Mouse (Mus musculus) erythroblast, embryonic 14.5 days (primary cell): ENCODE data around the gene Gm21319. TPM values are rescaled to one million over a fixed set of nuclear protein-coding genes. Genes with fewer than 3 reads are reported as not detected.
"Not testable (repeated sequence)": the region's sequence is repeated elsewhere in the genome, so short reads cannot be mapped to it uniquely, and the experiment has no call there.

Experiments used
- H3K27me3 ChIP-seq: 2 replicates; pipeline ENCODE4 v1.6.1; 2012; ENCODE audit warnings: inconsistent platforms; ENCODE audit not compliant: control insufficient read depth
- H3K36me3 ChIP-seq: 2 replicates; pipeline ENCODE4 v1.6.1; 2012; ENCODE audit warnings: mild to moderate bottlenecking, inconsistent platforms; ENCODE audit not compliant: control insufficient read depth
- H3K4me1 ChIP-seq: 2 replicates; pipeline ENCODE4 v1.6.1; 2012; ENCODE audit warnings: inconsistent platforms; ENCODE audit not compliant: control insufficient read depth
- H3K4me3 ChIP-seq: replicated peaks from 2 replicates; pipeline ENCODE3; 2012; ENCODE audit warnings: moderate library complexity, mild to moderate bottlenecking, inconsistent platforms
- H3K9me3 ChIP-seq: 2 replicates; pipeline ENCODE4 v1.6.1; 2012; ENCODE audit warnings: low read length, inconsistent platforms, mixed read lengths; ENCODE audit not compliant: control insufficient read depth
- polyA plus RNA-seq: library from polyadenylated mRNA; stranded (reverse); fragments of >175 nt; gene quantifications from 2 replicates; pipeline ENCODE4 v1.2.3, GENCODE M21; 2012

The Gm21319 gene
- polyA plus RNA-seq, result not detected in 2 replicates

DNA sequence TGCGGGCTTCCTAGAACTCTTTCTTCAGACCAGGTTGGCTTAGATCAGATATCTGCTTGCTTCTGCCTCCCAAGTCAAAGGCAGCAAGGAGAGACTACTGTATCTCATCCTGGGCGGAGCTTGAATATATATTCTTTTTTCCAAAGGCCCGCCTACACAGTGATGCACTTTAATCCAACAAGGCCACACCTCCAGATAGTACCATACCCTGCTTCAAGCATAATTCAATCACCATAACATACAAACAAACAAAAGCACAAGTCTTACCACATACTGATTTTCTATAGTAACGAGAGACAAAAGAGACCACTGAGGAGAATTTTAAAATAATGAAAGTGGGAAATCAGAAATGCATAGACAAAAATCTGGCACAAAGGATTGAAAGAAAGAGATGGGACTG lies at the start of gene Gm21319:
TSS of gene Gm21319 (minus strand) at position 101 of the 400 bp plus-strand sequence.
- H3K27me3 ChIP-seq, H3K36me3 ChIP-seq, H3K4me3 ChIP-seq, H3K9me3 ChIP-seq, H3K4me1 ChIP-seq: not testable (repeated sequence)

DNA sequence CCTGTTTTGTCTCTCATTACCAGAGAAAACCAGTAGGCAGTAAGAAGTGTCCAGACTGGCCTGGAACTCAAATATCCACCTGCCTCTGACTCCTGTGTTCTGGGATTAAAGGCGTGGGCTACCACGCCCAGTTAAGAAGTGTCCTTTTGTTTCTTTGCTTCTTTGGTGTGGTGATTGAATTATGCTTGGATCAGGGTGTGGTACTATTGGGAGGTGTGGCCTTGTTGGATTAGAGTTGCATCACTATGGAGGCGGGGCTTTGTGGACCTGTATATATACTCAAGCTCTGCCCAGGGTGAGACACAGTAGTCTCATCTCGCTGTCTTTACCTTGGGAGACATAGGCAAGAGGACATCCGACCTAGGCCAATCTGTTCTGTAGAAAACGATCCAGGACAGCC lies 40.7 kb upstream of the Gm21319 start, which contains the start of gene BB287469:
TSS of gene BB287469 (plus strand) at position 301 of the 400 bp plus-strand sequence.
- not testable (repeated sequence) for H3K36me3 ChIP-seq, H3K9me3 ChIP-seq, H3K4me1 ChIP-seq, H3K4me3 ChIP-seq, H3K27me3 ChIP-seq

DNA sequence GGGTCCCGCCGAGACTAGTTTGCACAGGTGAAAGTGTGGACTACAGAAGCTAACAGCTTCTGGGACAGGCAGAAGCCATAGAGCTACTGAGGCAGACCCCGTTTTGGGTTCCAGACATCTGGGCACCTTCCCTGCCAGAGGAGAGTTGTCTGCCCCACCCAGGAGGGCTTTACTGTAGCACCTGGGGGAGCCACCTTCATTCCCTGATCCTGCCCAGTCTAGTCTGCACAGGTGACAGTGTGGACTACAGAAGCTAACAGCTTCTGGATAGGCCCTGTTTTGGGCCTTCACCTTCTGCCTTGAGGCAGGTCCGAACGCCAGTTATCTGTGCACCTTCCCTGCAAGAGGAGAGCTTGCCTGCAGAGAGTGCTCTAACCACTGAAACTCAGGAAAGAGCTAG lies 22.4 kb upstream of the Gm21319 start:
- not testable (repeated sequence) for H3K27me3 ChIP-seq, H3K4me1 ChIP-seq, H3K4me3 ChIP-seq, H3K36me3 ChIP-seq, H3K9me3 ChIP-seq

DNA sequence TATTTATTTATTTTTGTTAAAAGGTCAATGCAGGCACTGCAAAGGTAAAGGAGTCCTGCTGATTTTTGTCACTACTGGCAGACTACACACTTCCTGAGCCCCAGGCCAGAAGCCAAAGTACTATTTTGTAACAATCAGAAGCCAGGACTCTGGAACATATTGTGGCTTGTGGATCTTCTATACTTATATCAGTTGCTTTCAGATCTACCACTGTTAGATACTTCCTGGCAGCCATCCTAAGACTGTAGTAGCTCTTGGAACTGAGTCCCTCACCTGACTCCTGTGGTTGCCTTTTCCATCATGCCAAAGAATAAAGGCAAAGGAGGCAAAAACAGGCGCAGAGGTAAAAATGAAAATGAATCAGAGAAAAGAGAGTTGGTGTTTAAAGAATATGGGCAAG lies 19.7 kb upstream of the Gm21319 start, which contains the start of gene Gm21936:
TSS of gene Gm21936 (plus strand) at position 301 of the 400 bp plus-strand sequence.
- H3K4me1 ChIP-seq, H3K4me3 ChIP-seq: not testable (repeated sequence)

More for the DNA sequence above, 19.7 kb upstream of the Gm21319 start, which contains the start of gene Gm21936:
- not testable (repeated sequence) for H3K36me3 ChIP-seq, H3K27me3 ChIP-seq, H3K9me3 ChIP-seq

Other genes with a start within 250 kb of the Gm21319 start
- not detected in 2 replicates for gene Oog1, start 173.1 kb downstream of the Gm21319 start, polyA plus RNA-seq
- not detected in 2 replicates for gene Gm4027, start 156.9 kb downstream of the Gm21319 start, polyA plus RNA-seq
- gene Gm16381, start 131.1 kb downstream of the Gm21319 start, polyA plus RNA-seq, result not detected in 2 replicates
- not detected in 2 replicates for gene Gm21936, start 19.8 kb upstream of the Gm21319 start, polyA plus RNA-seq
- gene BB287469, start 40.8 kb upstream of the Gm21319 start, polyA plus RNA-seq, result not detected in 2 replicates
- not detected in 2 replicates for gene Gm2001, start 66.6 kb upstream of the Gm21319 start, polyA plus RNA-seq
- not detected in 2 replicates for gene Gm2016, start 98.3 kb upstream of the Gm21319 start, polyA plus RNA-seq
- not detected in 2 replicates for gene Gm2022, start 119.6 kb upstream of the Gm21319 start, polyA plus RNA-seq
- gene Gm2035, start 144.1 kb upstream of the Gm21319 start, polyA plus RNA-seq, result not detected in 2 replicates
- gene Gm2042, start 178.3 kb upstream of the Gm21319 start, polyA plus RNA-seq, result not detected in 2 replicates
- gene Gm2075, start 236.1 kb upstream of the Gm21319 start, polyA plus RNA-seq, result not detected in 2 replicates
- not detected in 2 replicates for gene Gm6803, start 243.0 kb upstream of the Gm21319 start, polyA plus RNA-seq